Mouse (Mus musculus): ENCODE data around the gene Irak1bp1. TPM values are rescaled to one million over a fixed set of nuclear protein-coding genes. Genes with fewer than 3 reads are reported as not detected.

The Irak1bp1 gene
- total RNA-seq, 1 experiment from 2014 or later = 2.9 TPM

- no peak for DNase-seq
Measured at GRCm38 (mm10) chr9:82884177-82884576, 54.8 kb downstream of the Irak1bp1 start.

- no peak for DNase-seq
Measured at GRCm38 (mm10) chr9:82888645-82889044, 59.3 kb downstream of the Irak1bp1 start.

Other genes with a start within 250 kb of the Irak1bp1 start
- 90.6 and 92.7 TPM in 2 replicates for gene Phip, start 146.0 kb downstream of the Irak1bp1 start, total RNA-seq (2021)

Measured in adrenal gland, postnatal 25 days (tissue).